Mouse (Mus musculus) forebrain, embryonic 13.5 days (tissue): ENCODE results near the gene Ube2o. TPM values are rescaled to one million over a fixed set of nuclear protein-coding genes. Genes with fewer than 3 reads are reported as not detected.

Experiments
- ATAC-seq: fragments of 200-750 bp; cut with Nextera tagmentation; 2 replicates; pipeline ENCODE4 v1.8.0; 2017
- H3K27ac ChIP-seq: fragments of 300-500 bp; sonication (generic); 2 replicates; pipeline ENCODE4 v1.5.1; 2015; ENCODE audit warnings: inconsistent platforms, mild to moderate bottlenecking, moderate library complexity
- H3K27me3 ChIP-seq: fragments of 300-500 bp; sonication (generic); 2 replicates; pipeline ENCODE4 v1.6.1; 2015; ENCODE audit warnings: mild to moderate bottlenecking, inconsistent platforms
- H3K36me3 ChIP-seq: fragments of 300-500 bp; sonication (generic); 2 replicates; pipeline ENCODE4 v1.6.1; 2015; ENCODE audit warnings: mild to moderate bottlenecking, inconsistent platforms; ENCODE audit not compliant: poor library complexity, severe bottlenecking
- H3K4me1 ChIP-seq: fragments of 300-500 bp; sonication (generic); 2 replicates; pipeline ENCODE4 v1.6.1; 2015; ENCODE audit warnings: inconsistent platforms
- H3K4me2 ChIP-seq: fragments of 300-500 bp; sonication (generic); 2 replicates; pipeline ENCODE4 v1.6.1; 2015; ENCODE audit warnings: inconsistent platforms, mild to moderate bottlenecking, moderate library complexity
- H3K4me3 ChIP-seq: fragments of 300-500 bp; sonication (generic); 2 replicates; pipeline ENCODE4 v1.5.1; 2015; ENCODE audit warnings: mild to moderate bottlenecking, inconsistent platforms
- H3K9ac ChIP-seq: fragments of 300-500 bp; sonication (generic); 2 replicates; pipeline ENCODE4 v1.6.1; 2015; ENCODE audit warnings: mild to moderate bottlenecking, inconsistent platforms
- H3K9me3 ChIP-seq: fragments of 300-500 bp; sonication (generic); replicated peaks from 2 replicates; pipeline ENCODE4 v1.6.1; 2016; ENCODE audit warnings: inconsistent platforms
- WGBS: fragments of 180-500 bp; shearing (Covaris S2); methylation state at CpG from one replicate; pipeline ENCODE4 v1.1.7; 2015; 5-methylcytosine and 5-hydroxymethylcytosine counted together
- polyA plus RNA-seq: library from polyadenylated mRNA; unstranded; fragments of >200 nt; fragmentation: Nextera tagmentation; extraction: Ambion mirVana; gene quantifications from 2 replicates; pipeline ENCODE4 v1.2.1, GENCODE M21; 2015

The Ube2o gene
- polyA plus RNA-seq, 1 experiment from 2014 or later: 11.9 TPM

- Histone ChIP-seq H3K9ac (peak overlapping the region; percentile 56), H3K36me3 (peaks cover 5% of the 10 kb centered on the region), H3K27me3 (peaks cover 67% of the 10 kb centered on the region), H3K4me2 (peak overlapping the region; percentile 88), H3K4me1 (peaks cover 43% of the 10 kb centered on the region), H3K9me3 (no peaks in the 10 kb centered on the region), H3K27ac (no peak overlapping the region), H3K4me3 (peak overlapping the region; percentile 48)
- ATAC-seq: no peak
- WGBS: under 1% methylated on average over 30 of the region's 30 CpGs
Measured at GRCm38 (mm10) chr11:116532262-116532809, 48.9 kb downstream of the Ube2o start.

DNA sequence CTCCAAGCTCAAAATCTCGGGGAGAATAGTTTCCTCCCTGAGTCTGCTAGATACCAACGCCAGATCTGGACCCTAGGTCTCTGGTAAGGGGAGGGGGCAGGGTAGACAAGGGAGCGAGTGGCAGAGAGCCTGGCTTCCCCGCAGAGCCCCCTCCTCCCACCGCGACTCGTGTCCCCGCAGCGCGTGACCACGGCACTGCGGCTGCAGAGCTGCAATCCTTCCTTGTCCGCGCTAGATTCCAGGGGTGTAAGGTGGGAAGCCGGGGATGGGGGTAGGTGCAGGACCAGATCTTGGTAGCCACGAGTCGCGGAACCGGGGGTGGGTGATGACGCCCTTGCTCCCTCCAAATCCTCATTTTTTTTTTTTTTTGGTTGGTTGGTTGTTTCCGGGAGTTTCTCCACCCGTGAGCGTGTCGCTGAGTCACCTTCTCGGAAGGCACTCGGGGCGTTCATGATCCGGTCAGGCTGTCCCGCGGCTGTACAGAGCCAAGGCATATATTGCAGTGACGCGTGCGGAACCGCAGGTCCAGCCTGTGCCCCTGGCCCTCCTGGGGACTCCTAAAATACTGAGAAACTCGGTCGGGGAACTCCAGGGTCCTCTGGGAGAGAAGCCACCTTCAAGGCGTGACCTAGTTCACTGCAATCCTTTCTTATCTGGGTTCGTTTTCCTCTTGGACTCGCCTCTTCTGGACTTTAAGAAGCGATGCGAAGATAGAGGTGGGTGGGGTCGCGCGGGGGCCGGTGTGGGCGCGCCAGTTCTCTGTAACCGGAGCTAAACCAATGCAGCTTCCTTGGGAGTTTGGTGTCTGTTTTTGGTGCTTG is 49.7 kb downstream of the Ube2o start:
- ATAC-seq: no peak
- H3K36me3 ChIP-seq: 0 out of 2 replicates have a peak, but pooled peaks cover 3% of the 10 kb centered on the region
- peaks cover 43% of the 10 kb centered on the region for H3K4me1 ChIP-seq
- WGBS: 1% methylated on average over 48 of the region's 48 CpGs
- H3K4me2 ChIP-seq: peak overlapping the region; percentile 88
- peaks cover 67% of the 10 kb centered on the region for H3K27me3 ChIP-seq
- peak overlapping the region; percentile 43; the same call in 1 of the 2 replicates for H3K9ac ChIP-seq
- H3K9me3 ChIP-seq: no peaks in the 10 kb centered on the region
- H3K4me3 ChIP-seq: peak overlapping the region; percentile 48
- H3K27ac ChIP-seq: no peak overlapping the region

DNA sequence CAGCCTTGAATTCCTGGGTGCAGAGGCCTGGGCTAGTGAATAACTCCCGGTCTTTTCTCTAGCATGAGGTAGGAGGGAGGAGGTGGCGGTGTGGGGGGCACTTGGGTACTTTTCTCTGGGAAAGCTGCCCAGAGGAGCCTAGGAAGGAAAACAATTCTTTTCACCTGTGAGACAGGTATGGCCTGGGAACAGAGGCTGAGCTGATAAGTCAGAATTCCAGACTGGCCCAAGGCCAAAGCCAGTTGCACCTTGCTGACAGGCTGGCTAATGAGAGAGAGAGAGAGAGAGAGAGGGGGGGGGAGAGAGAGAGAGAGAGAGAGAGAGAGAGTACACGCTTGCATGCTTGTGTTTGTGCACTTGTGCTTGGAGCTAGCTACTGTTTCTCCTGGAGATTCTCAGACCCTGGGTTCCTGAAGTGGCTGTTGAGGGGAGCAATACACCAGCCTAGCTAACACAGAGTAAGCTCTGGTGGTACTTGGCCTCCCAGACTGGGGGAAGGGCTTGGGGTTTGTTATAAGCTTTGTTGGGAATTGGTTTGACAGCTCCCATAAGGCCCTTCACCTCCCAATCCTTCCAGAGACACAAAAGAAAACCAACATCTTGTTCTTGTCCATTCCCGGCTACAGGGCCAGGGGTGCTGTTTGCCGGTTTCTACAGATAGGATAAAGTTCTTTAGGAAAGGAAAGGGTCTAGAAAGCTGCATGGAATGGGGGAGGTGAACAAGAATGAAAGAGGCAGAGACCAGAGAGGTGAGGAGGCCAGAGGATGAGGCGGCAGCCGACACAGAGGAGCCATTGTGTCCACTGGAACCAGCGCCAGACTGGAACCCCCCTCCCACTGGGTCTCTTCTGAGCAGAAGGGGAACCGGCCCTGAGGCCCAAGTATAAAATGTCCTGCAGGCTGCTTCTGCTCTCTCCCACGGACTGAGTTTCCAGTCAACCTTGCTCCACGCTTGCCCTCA is 50.8 kb downstream of the Ube2o start, which contains the start of gene Sphk1:
Sphk1 (plus strand) TSS at position 739 of the 961 bp plus-strand sequence.
- H3K4me3 ChIP-seq: peak within 1 kb of the TSS; percentile 48
- no peak within 1 kb of the TSS for H3K27ac ChIP-seq
- H3K4me1 ChIP-seq: peaks cover 43% of the 10 kb centered on the region
- no peak for ATAC-seq
- 15% methylated on average over 11 of the region's 11 CpGs for WGBS
- H3K36me3 ChIP-seq: no peaks in the 10 kb centered on the region
- peak within 1 kb of the TSS; percentile 88 for H3K4me2 ChIP-seq
- H3K27me3 ChIP-seq: peaks cover 62% of the 10 kb centered on the region
- no peaks in the 10 kb centered on the region for H3K9me3 ChIP-seq
- H3K9ac ChIP-seq: peak within 1 kb of the TSS; percentile 43; the same call in 1 of the 2 replicates

- Histone ChIP-seq H3K27me3 (peaks cover 46% of the 10 kb centered on the region), H3K27ac (0 out of 2 replicates have a peak overlapping the region, but pooled peaks have one; percentile 0), H3K4me2 (no peak overlapping the region), H3K36me3 (no peaks in the 10 kb centered on the region), H3K4me1 (peaks cover 42% of the 10 kb centered on the region), H3K9me3 (no peaks in the 10 kb centered on the region), H3K9ac (no peak overlapping the region), H3K4me3 (no peak overlapping the region)
- no peak for ATAC-seq
- 71% methylated on average over 8 of the region's 8 CpGs for WGBS
Measured at GRCm38 (mm10) chr11:116528636-116529320, 52.5 kb downstream of the Ube2o start.

DNA sequence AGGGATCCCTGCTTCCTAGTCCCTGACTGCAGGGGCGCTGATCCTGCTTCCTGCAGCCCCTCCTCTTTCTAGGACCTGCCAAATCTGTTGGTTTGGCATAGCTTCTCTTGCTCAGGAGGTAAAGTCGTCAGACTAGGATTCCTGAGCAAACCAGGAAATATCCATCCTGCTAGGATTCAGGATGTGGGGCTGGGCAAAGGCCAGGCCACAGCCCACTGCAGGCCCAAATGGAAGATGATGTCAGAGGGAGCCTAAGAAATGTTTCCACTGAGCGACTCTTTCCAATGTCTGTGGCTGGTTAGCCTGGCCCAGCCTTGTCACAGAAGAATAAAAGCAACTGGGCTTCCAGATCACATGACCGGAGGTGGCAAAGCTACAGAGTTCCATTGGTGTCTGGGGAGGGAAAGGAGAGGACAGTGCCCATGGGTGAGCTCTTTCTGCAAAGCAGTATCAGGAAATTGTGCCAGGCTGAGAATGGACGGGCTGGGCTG is 57.5 kb downstream of the Ube2o start:
- no peak for ATAC-seq
- WGBS: 45% methylated on average over 5 of the region's 5 CpGs
- no peaks in the 10 kb centered on the region for H3K36me3 ChIP-seq
- H3K4me1 ChIP-seq: peaks cover 13% of the 10 kb centered on the region; the same call in 1 of the 2 replicates
- H3K27ac ChIP-seq: no peak overlapping the region
- no peaks in the 10 kb centered on the region for H3K9me3 ChIP-seq
- no peak overlapping the region for H3K4me2 ChIP-seq
- H3K27me3 ChIP-seq: no peaks in the 10 kb centered on the region; the same call in 1 of the 2 replicates
- no peak overlapping the region for H3K9ac ChIP-seq
- H3K4me3 ChIP-seq: no peak overlapping the region

GRCm38 (mm10) chr11:116522886-116523698 is 58.2 kb downstream of the Ube2o start:
- WGBS: 67% methylated on average over 16 of the region's 16 CpGs
- H3K4me2 ChIP-seq: no peak overlapping the region

GRCm38 (mm10) chr11:116522046-116522445 is 59.2 kb downstream of the Ube2o start:
- H3K4me2 ChIP-seq: no peak overlapping the region
- H3K4me1 ChIP-seq: peaks cover 13% of the 10 kb centered on the region; the same call in 1 of the 2 replicates
- H3K27ac ChIP-seq: no peak overlapping the region
- H3K9ac ChIP-seq: no peak overlapping the region
- H3K27me3 ChIP-seq: no peaks in the 10 kb centered on the region; the same call in 1 of the 2 replicates
- no peaks in the 10 kb centered on the region for H3K36me3 ChIP-seq
- no peak overlapping the region for H3K4me3 ChIP-seq
- no peak for ATAC-seq
- H3K9me3 ChIP-seq: no peaks in the 10 kb centered on the region
- 81% methylated on average over 3 of the region's 3 CpGs for WGBS

More at GRCm38 (mm10) chr11:116522886-116523698, 58.2 kb downstream of the Ube2o start:
- no peak for ATAC-seq
- Histone ChIP-seq H3K36me3 (no peaks in the 10 kb centered on the region), H3K4me1 (peaks cover 13% of the 10 kb centered on the region; the same call in 1 of the 2 replicates), H3K9ac (no peak overlapping the region), H3K9me3 (no peaks in the 10 kb centered on the region), H3K4me3 (no peak overlapping the region), H3K27me3 (no peaks in the 10 kb centered on the region; the same call in 1 of the 2 replicates), H3K27ac (no peak overlapping the region)

DNA sequence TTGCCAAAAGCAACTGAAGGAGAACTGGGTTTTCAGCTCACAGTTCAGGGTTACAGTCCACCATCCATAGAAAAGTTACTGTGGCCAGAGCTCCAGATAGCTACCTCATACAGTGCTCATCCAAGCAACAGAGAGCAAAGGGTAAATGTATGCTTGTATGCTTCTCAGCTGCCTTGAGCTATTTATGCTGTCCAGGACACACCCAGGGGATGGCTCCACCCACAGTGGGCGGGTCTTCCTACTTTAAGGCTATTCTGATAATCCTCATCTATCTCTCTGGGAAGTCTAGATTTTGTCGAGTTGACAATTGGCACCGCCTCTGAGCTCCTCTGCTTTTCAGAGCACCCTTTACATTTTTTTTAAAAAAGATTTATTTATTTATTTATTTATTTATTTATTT is 60.1 kb downstream of the Ube2o start:
- Histone ChIP-seq H3K4me1 (peaks cover 13% of the 10 kb centered on the region; the same call in 1 of the 2 replicates), H3K36me3 (no peaks in the 10 kb centered on the region), H3K27ac (no peak overlapping the region), H3K9ac (no peak overlapping the region), H3K4me2 (no peak overlapping the region), H3K27me3 (no peaks in the 10 kb centered on the region), H3K9me3 (no peaks in the 10 kb centered on the region), H3K4me3 (no peak overlapping the region)
- WGBS: 64% methylated on average over 3 of the region's 3 CpGs
- ATAC-seq: no peak

GRCm38 (mm10) chr11:116518482-116518881 is 62.8 kb downstream of the Ube2o start:
- WGBS: 77% methylated on average over 8 of the region's 8 CpGs
- no peak overlapping the region for H3K9ac ChIP-seq
- H3K4me2 ChIP-seq: no peak overlapping the region
- H3K4me3 ChIP-seq: no peak overlapping the region
- H3K4me1 ChIP-seq: peaks cover 16% of the 10 kb centered on the region; the same call in 1 of the 2 replicates
- peaks cover 9% of the 10 kb centered on the region; the same call in 1 of the 2 replicates for H3K27me3 ChIP-seq
- H3K36me3 ChIP-seq: no peaks in the 10 kb centered on the region
- no peak for ATAC-seq
- no peak overlapping the region for H3K27ac ChIP-seq
- H3K9me3 ChIP-seq: no peaks in the 10 kb centered on the region

DNA sequence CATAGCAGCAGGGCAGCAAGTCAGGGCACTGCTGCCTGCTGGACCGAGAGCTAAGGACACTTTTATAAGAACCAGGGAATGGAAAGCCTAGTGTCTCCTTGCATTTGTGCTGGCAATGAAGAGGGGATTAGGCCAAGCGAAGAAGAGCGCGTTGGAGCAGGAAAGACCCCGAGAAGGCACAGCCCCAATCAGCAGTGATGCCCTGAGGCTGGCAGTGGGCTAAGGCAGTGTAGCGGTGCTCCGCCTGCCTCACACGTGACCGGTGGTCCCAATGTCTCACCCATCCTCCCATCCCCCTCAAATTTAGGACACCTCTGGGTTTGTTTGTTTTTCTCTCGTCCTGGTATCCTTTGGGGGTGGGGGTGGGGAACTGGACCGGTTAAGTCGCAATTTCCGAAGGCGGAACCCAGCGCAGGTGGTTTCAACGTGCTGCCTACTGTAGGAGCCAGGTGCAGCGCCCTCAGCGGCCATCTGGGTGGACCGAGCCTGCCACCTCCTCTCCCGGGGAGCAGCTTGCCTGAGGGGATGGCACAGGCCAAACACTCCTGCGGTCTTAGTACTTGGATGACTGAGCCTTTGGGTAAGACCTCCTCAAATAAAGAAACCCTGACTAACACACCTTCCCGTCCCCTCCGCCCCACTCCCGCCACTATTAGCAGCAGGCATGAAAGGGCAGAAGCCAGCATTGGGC is 65.8 kb downstream of the Ube2o start:
- Histone ChIP-seq H3K4me1 (0 out of 2 replicates have a peak, but pooled peaks cover 8% of the 10 kb centered on the region), H3K27me3 (peaks cover 9% of the 10 kb centered on the region; the same call in 1 of the 2 replicates), H3K4me3 (no peak overlapping the region), H3K9me3 (no peaks in the 10 kb centered on the region; the same call in 1 of the 2 replicates), H3K4me2 (peak overlapping the region; percentile 33), H3K27ac (no peak overlapping the region), H3K9ac (no peak overlapping the region), H3K36me3 (no peaks in the 10 kb centered on the region)
- 11% methylated on average over 24 of the region's 24 CpGs for WGBS
- no peak for ATAC-seq
